17 mouse cellular contexts compared by ENCODE assay signal in genomic region chr9:60513329-60513788, GRCm38 (mm10). TPM values are rescaled to one million over a fixed set of nuclear protein-coding genes. Genes with fewer than 3 reads are reported as not detected.
DNase-seq lines count a peak whose midpoint lies in the region; ATAC-seq lines count a peak whose summit lies in the region.
"Had no signal": no experiment of that assay in that cellular context is flagged by ENCODE, and none has a peak within 500 bp of the region (broad histone marks: within the 10 kb centered on the region; RNA-seq: fewer than 3 reads in every experiment).

No protein-coding gene starts in this region.

- H3K4me2 ChIP-seq in heart, embryonic 14.5 days (ENCODE audit: low read length), result peak overlapping the region; percentile 26
- H3K4me2 ChIP-seq in kidney, embryonic 16.5 days (replicated peaks; ENCODE audit: low read depth, low read length), result no peak overlapping the region
- H3K4me2 ChIP-seq: limb, embryonic 12.5 days; liver, embryonic 15.5 days; neural tube, embryonic 13.5 days had no signal

- DNase-seq in heart, postnatal 36 days, result no peak
- DNase-seq in kidney, postnatal 4 days, result no peak
- peak; percentile 72 for DNase-seq in embryo, embryonic 10.5 days (ENCODE audit: low spot score)
- peak; percentile 55 for DNase-seq in forelimb bud, embryonic 11.5 days (ENCODE audit: low read depth, low spot score)
- no peak for DNase-seq in cerebellum, postnatal 36 days
- DNase-seq: adrenal gland, adult 2 months; cerebellum, adult 11 months; gastrocnemius, postnatal 10 days; kidney, adult 8-10 months; lung, postnatal 10 days had no signal

- no peaks in the 10 kb centered on the region for H3K36me3 ChIP-seq in heart, embryonic 14.5 days (ENCODE audit: control insufficient read depth, insufficient read depth, low read length)
- H3K36me3 ChIP-seq in kidney, embryonic 16.5 days (ENCODE audit: insufficient read depth, low read length), result peaks cover 6% of the 10 kb centered on the region
- H3K36me3 ChIP-seq: G1E; liver, embryonic 15.5 days; neural tube, embryonic 13.5 days had no signal

- H3K4me3 ChIP-seq in heart, embryonic 14.5 days (ENCODE audit: control insufficient read depth in 1 of 2, insufficient read depth in 1 of 2, low read depth in 1 of 2, low read length in 2 of 2), result no peak overlapping the region
- no peak overlapping the region for H3K4me3 ChIP-seq in kidney, embryonic 16.5 days (ENCODE audit: low read length)
- H3K4me3 ChIP-seq: limb, embryonic 12.5 days; liver, embryonic 15.5 days; neural tube, embryonic 13.5 days had no signal

- 14% methylated on average over 11 of the region's 11 CpGs for WGBS in heart, embryonic 14.5 days
- 18% methylated on average over 11 of the region's 11 CpGs for WGBS in kidney, embryonic 16.5 days

- H3K9ac ChIP-seq in heart, embryonic 14.5 days (ENCODE audit: low read length), result 0 out of 2 replicates have a peak overlapping the region, but pooled peaks have one; percentile 28
- H3K9ac ChIP-seq in kidney, embryonic 16.5 days (replicated peaks; ENCODE audit: low read length), result no peak overlapping the region
- H3K9ac ChIP-seq: limb, embryonic 12.5 days; liver, embryonic 15.5 days; neural tube, embryonic 13.5 days had no signal

- H3K27ac ChIP-seq in heart, embryonic 14.5 days (replicated peaks in 1 of 2; ENCODE audit: control insufficient read depth in 1 of 2, insufficient read depth in 1 of 2, low read depth in 2 of 2, low read length in 2 of 2), result peak overlapping the region; percentile 19 to 44; a peak in 3 of 4 replicates
- no peak overlapping the region for H3K27ac ChIP-seq in kidney, embryonic 16.5 days (ENCODE audit: low read length)
- H3K27ac ChIP-seq: limb, embryonic 12.5 days; liver, embryonic 15.5 days; neural tube, embryonic 13.5 days had no signal

- H3K4me1 ChIP-seq in heart, embryonic 14.5 days (ENCODE audit: control insufficient read depth in 2 of 2, insufficient read depth in 2 of 2, low read length in 2 of 2), result peaks cover 30 to 38% of the 10 kb centered on the region in 2 experiments
- H3K4me1 ChIP-seq in kidney, embryonic 16.5 days (ENCODE audit: insufficient read depth, low read length), result peaks cover 43% of the 10 kb centered on the region
- H3K4me1 ChIP-seq: liver, embryonic 15.5 days had no signal

- ATAC-seq in heart, embryonic 14.5 days (ENCODE audit: insufficient number of reproducible peaks, insufficient read depth, low FRiP score, low read depth), result peak; percentile 62
- peak; percentile 44; the same call in 1 of the 2 replicates for ATAC-seq in kidney, embryonic 16.5 days (ENCODE audit: low FRiP score, low TSS enrichment)

- H3K9me3 ChIP-seq in heart, embryonic 14.5 days (ENCODE audit: control insufficient read depth, low read length), result peaks cover 3% of the 10 kb centered on the region; the same call in 1 of the 2 replicates
- no peaks in the 10 kb centered on the region for H3K9me3 ChIP-seq in kidney, embryonic 16.5 days (ENCODE audit: low read length)
- H3K9me3 ChIP-seq: G1E; limb, embryonic 12.5 days; liver, embryonic 15.5 days; neural tube, embryonic 13.5 days had no signal

- H3K27me3 ChIP-seq in heart, embryonic 14.5 days (ENCODE audit: control insufficient read depth, insufficient read depth, low read length), result no peaks in the 10 kb centered on the region
- H3K27me3 ChIP-seq in kidney, embryonic 16.5 days (ENCODE audit: insufficient read depth, low read length), result no peaks in the 10 kb centered on the region
- H3K27me3 ChIP-seq: liver, embryonic 15.5 days had no signal

- intact Hi-C loops in heart, postnatal 36 days (cut with DNase I), result no loop called here

RNA-seq across cellular contexts. Expression of gene Thsd4, which starts 8.5 kb away (rescaled TPM):
- 9.4 and 9.5 TPM in 2 replicates for polyA plus RNA-seq in heart, embryonic 14.5 days (2014; fragmentation: Nextera tagmentation; extraction: Ambion mirVana)
- total RNA-seq in heart, postnatal 36 days (2021), result 1 to 10 TPM; 5.4 to 6.6 TPM
- polyA plus RNA-seq in kidney, embryonic 16.5 days (2015; fragmentation: Nextera tagmentation; extraction: Ambion mirVana), result 24.5 and 27.8 TPM in 2 replicates
- total RNA-seq: monocyte, adult 5-6 weeks had no signal

Comparison
In these comparisons a context has a peak if more than half of its experiments do, and no peak if none do; other contexts are left out.
1. DNase-seq: peak in embryo, embryonic 10.5 days (single experiment) and forelimb bud, embryonic 11.5 days (single experiment); none in heart, postnatal 36 days (0 of 2), kidney, postnatal 4 days (0 of 2) and cerebellum, postnatal 36 days (0 of 2).